Mouse (Mus musculus): ENCODE results near the gene Hmgcr.

The Hmgcr gene

DNA sequence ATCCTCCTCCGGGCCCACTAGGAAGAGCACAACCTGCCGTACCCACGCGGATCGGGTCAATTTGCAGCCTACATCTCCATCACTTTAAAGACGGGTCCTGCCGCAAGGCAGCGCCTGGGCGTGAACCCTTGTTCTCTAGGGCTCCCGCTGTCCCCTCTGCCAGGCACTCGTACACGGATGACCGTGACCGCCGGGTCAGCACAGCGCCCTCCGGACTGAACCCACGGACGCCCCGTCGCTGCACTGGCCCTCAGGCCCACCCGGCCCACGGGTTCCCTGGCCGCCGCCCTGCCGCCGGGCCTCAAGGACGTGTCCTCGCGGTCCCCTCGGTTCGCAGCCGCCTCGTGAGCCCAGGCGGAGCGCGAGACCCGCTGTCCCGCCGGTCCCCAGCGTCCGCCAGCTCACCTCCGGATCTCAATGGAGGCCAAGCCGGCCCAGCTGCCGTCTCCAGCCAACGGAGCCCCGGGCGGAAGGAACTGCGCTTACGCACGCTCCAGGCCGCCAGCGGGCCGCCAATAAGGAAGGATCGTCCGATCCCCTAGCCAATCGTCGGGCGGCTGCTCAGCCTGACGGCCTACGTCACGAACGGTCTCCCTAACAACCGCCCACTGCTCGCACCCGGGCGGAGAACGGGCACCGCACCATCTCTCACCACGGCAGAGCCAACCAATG is at the start of gene Hmgcr:
Gene Hmgcr, minus strand, starts transcription at position 531 of the 672 bp plus-strand sequence.
- DNase-seq (ENCODE audit: low spot score) = peak; percentile 94

DNA sequence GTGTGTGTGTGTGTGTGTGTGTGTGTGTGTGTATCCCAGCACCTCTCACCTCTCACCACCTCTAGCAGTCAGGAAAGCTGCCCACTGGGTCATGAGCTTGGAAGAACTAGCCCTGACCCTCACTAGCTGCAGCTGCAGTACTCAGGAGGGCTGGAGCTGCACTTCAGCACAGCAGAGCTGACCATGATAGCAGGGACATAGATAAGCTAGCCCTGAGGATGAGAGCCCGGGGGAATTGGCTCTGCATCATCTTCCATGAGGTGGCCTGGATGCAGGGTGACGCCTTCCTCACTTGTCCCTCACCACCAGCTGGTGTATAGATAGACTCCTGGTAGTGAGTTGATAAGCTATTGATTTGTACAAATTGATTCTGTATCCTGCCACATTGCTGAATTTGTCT is 49.3 kb upstream of the Hmgcr start:
- no peak for DNase-seq (ENCODE audit: low spot score)

DNA sequence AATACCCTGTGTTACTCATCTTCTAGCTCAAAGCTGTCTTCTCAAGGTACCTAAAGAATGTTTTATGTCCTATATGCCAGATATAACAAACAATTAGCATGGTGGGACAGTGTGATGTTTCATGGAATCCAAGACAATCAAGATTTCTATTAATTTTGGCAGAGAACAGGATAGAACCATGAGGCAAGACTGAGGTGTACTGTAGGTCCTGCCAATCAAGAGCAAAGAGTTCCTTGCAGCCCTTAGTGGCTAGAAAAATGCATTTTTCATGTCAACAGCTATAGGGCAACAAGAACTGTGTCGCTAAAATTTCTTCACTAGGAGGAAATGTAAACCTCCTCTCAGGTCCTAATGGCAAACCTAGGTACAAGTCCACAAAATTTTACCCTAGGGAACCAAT is 47.1 kb upstream of the Hmgcr start:
- no peak for DNase-seq (ENCODE audit: low spot score)

DNA sequence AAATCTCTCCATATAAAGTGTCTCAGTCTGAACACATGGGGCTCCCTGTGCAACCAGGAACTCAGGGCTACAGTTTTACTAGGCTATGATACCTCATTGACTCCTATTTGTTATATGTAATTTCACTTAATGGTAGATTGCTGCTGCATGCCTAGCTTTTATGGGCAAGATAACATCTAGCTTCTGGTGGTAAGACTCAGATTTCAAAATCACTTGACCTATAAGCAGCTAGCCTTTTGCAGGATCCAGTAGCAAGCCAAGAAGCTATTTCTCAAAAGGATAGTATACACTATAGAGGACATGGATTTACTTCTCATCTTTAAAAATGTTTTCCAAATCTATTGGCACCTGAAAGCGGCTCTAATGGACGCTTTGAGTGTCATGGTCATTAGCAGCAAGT is 45.6 kb upstream of the Hmgcr start:
- DNase-seq (ENCODE audit: low spot score) = no peak

- no peak for DNase-seq (ENCODE audit: low spot score)
These were observed 38.8 kb upstream of the Hmgcr start for GRCm38 (mm10) chr13:96709269-96710233.

- no peak for DNase-seq (ENCODE audit: low spot score)
These were observed 32.0 kb upstream of the Hmgcr start for GRCm38 (mm10) chr13:96702567-96703278.

DNA sequence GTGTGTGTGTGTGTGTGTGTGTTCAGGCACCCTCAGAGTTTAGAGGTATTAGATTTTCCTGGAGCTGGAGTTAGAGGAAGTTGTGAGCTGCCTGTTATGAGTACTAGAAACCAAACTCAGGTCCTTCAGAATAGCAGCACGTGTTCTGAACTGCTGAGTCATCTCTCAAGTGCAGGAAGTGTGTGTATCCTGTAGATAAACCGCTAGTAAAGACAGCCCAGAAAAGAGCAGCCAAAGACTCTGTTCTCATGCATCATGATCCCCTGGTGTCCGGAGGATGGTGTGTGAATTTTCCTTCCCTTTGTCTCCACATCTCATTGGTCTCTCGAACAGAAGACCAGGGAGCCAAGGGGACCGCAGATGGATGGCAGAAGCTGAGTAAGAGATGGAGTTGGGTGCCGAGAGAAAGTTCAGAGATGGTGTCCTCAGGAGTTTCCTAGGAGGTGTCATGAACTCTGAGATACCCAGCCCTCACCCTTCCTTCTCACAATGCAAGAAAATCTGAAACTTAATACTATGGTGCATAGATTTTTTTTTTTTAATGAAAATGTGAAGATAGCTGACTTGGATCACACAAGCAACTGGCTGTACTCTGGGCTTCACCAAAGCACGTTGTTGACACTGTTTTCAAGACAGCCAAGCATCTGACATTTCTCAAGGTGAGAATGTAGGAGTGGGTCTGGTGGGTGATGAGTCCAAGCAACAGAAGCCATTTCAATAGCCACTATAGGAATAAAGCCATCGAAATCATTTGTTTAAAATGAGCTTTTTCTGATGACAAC is 27.3 kb upstream of the Hmgcr start:
- no peak for DNase-seq (ENCODE audit: low spot score)

DNA sequence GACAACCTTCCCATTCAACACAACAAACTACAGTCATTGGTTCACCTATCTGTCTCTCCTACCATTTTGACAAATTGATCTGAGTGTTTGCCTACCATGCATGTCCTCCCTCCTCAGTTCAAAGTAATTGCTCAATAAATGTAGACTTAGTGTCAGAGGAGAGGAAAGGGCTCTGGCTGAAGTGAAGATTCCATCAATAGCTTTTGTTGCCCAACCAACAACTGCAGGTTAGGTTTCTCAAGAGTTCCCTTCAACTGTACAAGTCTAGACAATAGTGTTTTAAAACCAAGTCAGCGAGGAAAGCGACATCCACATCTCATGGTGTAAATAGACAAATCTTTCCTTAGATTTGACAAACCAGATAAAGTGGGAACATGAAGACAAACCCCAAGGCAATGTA is 24.7 kb upstream of the Hmgcr start:
- DNase-seq (ENCODE audit: low spot score) = no peak

DNA sequence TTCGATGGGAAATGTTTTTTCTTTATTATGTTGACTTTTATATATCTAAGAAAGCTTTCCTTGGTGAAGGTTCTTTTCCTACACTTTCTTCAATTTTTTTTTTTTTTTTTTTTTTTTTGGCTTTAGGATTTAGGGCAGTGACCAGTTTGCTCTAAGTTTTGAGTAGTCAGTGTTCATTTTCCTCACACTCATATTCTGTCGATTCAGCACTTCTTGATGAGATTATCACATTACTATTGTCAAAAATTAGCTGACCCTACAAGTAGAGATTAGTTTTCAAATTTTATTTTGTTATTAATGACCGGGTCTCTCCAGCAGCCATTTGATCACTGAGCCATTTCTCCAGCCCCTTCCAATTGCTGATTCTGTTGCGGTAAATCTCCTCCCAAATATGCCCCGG is 19.2 kb upstream of the Hmgcr start:
- DNase-seq (ENCODE audit: low spot score) = no peak

DNA sequence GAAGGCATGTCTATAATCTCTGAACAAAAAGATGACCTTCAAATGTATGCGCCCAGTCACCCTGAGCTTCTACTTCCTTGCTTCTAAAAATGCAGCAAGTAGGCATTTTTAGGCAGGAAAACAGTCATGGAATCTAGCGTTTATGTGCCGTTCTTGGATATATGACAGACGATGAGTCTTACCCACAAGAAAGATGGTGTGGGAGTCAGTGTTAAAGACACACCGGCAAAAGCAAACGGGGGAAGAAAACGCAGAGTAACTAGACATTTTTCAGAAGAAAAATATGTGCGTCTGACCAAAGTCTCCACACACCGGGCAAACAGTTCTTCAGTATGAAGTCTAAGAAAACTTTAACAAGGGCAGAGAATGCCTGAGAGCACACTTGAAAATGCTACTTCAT is 16.5 kb upstream of the Hmgcr start:
- DNase-seq (ENCODE audit: low spot score) = no peak

DNA sequence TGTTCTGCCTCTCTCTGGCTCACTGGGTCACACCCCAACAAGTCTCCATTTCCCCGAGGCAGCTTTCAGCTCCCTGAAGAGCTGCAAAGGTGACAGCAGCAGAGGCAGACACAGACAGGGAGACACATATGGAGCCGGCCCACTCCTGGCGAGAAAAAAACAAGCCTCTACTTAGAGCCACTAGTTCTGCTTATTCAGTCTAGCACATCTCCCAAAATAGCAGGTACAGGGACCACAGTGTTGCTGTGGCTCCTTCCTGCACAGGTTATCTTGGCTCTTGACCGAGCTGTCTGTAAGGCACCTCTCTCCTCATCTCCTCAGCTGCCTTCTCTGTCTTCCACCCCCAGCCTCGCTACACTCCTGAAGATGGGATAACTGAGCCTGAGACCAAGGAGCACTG is 14.0 kb upstream of the Hmgcr start:
- DNase-seq (ENCODE audit: low spot score) = no peak

GRCm38 (mm10) chr13:96681088-96681620 is 10.4 kb upstream of the Hmgcr start:
- DNase-seq (ENCODE audit: low spot score) = no peak

GRCm38 (mm10) chr13:96680163-96681087 is 9.7 kb upstream of the Hmgcr start:
- DNase-seq (ENCODE audit: low spot score) = peak; percentile 69

- DNase-seq (ENCODE audit: low spot score) = no peak
These were observed 7.9 kb upstream of the Hmgcr start for GRCm38 (mm10) chr13:96678616-96679015.

DNA sequence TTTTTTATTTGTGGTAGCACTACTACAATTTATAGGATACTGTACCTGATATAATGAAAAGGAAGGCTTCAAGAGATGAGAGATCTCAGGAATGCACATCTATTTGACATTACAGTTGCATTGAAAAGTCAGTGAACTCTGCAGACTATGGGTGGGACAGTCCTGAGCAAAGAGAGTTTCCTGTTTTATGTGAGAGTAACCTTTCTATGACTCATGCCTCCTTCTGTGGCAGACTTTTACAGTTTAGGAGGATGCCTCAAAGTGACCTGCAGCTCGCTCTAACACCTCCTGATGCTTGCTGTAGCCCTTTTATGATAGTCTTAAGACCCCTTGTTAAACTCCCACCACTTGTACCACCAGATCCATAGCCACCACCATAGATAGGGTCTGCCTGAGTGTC is 6.3 kb upstream of the Hmgcr start:
- DNase-seq (ENCODE audit: low spot score) = no peak

- no peak for DNase-seq (ENCODE audit: low spot score)
These were observed 5.0 kb upstream of the Hmgcr start for GRCm38 (mm10) chr13:96675756-96676155.

GRCm38 (mm10) chr13:96673817-96674216 is 3.1 kb upstream of the Hmgcr start:
- DNase-seq (ENCODE audit: low spot score) = no peak

- no peak for DNase-seq (ENCODE audit: low spot score)
These were observed 1.5 kb upstream of the Hmgcr start for GRCm38 (mm10) chr13:96672276-96672675.

DNA sequence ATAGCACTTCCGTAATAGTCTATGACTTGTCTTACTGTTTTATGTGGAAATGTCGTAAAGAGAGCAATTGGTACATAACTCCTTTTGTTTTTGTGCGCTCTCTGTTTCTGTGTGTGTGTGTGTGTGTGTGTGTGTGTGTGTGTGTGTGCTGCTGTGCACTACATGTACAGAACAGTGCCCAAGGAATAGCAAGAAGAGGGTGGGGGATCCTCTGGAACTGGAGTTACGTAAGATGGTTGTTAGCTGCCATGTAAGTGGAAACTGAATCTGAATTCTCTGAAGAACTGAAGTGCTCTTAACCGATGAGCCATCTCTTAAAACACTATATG is 1.1 kb upstream of the Hmgcr start:
- DNase-seq (ENCODE audit: low spot score) = no peak

DNA sequence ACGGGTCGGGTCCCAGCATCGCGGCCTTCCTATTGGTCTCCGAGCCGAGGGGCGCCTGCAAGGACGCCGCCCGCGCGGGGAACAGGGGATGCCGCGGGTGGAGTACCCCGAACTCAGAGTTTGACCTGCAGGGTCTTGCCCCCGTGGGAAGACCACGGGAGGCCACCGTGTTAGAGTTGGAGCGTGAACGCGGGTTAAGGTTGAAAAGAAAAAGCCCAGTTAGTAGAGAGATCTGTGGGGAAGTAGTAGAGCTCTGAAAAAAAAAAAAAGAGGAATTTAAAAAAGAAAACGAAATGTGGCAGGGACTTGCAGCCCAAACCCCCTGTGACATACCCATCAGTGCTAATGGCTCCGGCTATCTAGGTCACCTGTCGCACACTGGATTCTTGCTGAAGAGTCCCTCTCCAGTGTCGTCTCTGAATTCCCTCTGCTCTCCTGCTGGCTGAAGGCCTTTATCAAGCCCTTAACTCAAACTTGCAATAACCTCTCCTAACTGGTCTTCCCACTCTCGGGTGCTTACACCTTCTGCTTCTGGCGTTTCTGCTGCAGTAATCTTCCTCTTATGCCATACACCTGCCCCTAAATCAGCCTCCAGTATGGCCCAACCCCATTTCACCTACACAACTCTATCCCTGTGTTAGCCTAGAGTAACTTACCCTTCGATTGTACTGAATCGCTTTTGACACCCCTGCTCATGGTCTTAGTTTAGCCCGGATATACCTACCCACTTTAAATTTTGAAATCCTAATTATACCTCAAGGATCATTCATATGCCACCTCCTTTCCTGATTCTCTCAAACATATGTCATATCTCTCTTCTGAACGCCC is 556 bp upstream of the Hmgcr start:
- DNase-seq (ENCODE audit: low spot score) = no peak

All from layer of hippocampus, adult 9-10 months (tissue).